ENCODE assay signal across 1 mouse cellular context in the genomic region with DNA sequence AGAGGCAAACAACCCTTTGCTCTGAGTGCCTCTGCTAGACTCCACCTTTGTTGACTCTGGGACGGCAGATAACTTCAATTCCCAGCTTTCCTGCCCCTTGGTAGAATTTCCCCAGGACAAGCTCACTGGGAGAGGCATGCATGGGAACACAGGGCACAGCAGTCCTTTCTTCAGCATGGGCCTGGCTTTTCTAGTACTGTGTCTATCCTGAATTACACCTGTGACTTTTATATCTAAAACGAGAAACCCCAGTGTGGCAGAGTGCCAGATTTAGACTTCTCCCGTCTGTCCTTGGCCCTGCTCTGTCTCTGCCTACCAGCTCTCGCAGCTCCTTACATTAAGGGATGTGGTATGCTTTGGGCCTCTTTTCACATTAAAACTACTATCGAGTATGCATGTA.
TF ChIP-seq lines count a peak whose summit lies in the region.

No protein-coding gene starts in this region.

TF ChIP-seq in MEL, 35 proteins besides CTCF, POLR2A, EP300 and RAD21 (continued from another document):
- peak; percentile 41 for TF ChIP-seq TAL1 (IDR thresholded peaks at IDR 0.05; ENCODE audit: low read length)
- TF ChIP-seq TCF12 (IDR thresholded peaks at IDR 0.05; ENCODE audit: low read depth, low read length) = peak; percentile 7; the same call in 1 of the 2 replicates
- TF ChIP-seq CHD1 (IDR thresholded peaks at IDR 0.05; ENCODE audit: low read depth, low read length) = 0 out of 2 replicates have a peak, but pooled peaks have one; percentile 43
